Comparison of ENCODE assay signal across 8 mouse cellular contexts in genomic region chr7:19361720-19362119, GRCm38 (mm10). TPM values are rescaled to one million over a fixed set of nuclear protein-coding genes. Genes with fewer than 3 reads are reported as not detected.
A peak's percentile ranks its signal among the peaks of the same experiment; 100 is the strongest.
DNase-seq lines count a peak whose midpoint lies in the region; ATAC-seq and TF ChIP-seq lines count a peak whose summit lies in the region.

No protein-coding gene starts in this region.

- peaks cover 47% of the 10 kb centered on the region for H3K79me2 ChIP-seq in C2C12 (ENCODE audit: control insufficient read depth, insufficient read depth)

- no peak for ATAC-seq in embryonic facial prominence, embryonic 12.5 days (ENCODE audit: insufficient number of reproducible peaks, insufficient read depth, low FRiP score, low TSS enrichment)
- no peak for ATAC-seq in heart, embryonic 11.5 days (replicated peaks; ENCODE audit: insufficient number of reproducible peaks, low FRiP score, low TSS enrichment)
- ATAC-seq in kidney, embryonic 14.5 days (ENCODE audit: low FRiP score, low TSS enrichment), result peak; percentile 0; the same call in 1 of the 2 replicates
- ATAC-seq in liver, embryonic 13.5 days (ENCODE audit: low read depth), result no peak

- H3K4me3 ChIP-seq in C2C12 (ENCODE audit: insufficient read depth, poor library complexity, severe bottlenecking), result peak overlapping the region; percentile 61
- H3K4me3 ChIP-seq in embryonic facial prominence, embryonic 12.5 days, result peak overlapping the region; percentile 68
- peak overlapping the region; percentile 71 for H3K4me3 ChIP-seq in heart, embryonic 11.5 days (ENCODE audit: low read depth, low read length)
- H3K4me3 ChIP-seq in kidney, embryonic 14.5 days (ENCODE audit: low read length), result peak overlapping the region; percentile 82
- peak overlapping the region; percentile 73 for H3K4me3 ChIP-seq in liver, embryonic 13.5 days (replicated peaks)

- H3ac ChIP-seq in C2C12 (ENCODE audit: control insufficient read depth, insufficient read length, low read depth), result peak overlapping the region; percentile 0

- H3K9ac ChIP-seq in embryonic facial prominence, embryonic 12.5 days, result peak overlapping the region; percentile 54
- H3K9ac ChIP-seq in heart, embryonic 11.5 days (ENCODE audit: low read depth, low read length), result peak overlapping the region; percentile 79
- no peak overlapping the region for H3K9ac ChIP-seq in kidney, embryonic 14.5 days (ENCODE audit: low read depth, low read length)
- peak overlapping the region; percentile 78 for H3K9ac ChIP-seq in liver, embryonic 13.5 days

- peaks cover 28% of the 10 kb centered on the region for H3K4me1 ChIP-seq in embryonic facial prominence, embryonic 12.5 days
- peaks cover 30% of the 10 kb centered on the region for H3K4me1 ChIP-seq in heart, embryonic 11.5 days (ENCODE audit: control insufficient read depth, insufficient read depth, low read length)
- 0 out of 2 replicates have a peak, but pooled peaks cover 4% of the 10 kb centered on the region for H3K4me1 ChIP-seq in kidney, embryonic 14.5 days (ENCODE audit: control insufficient read depth, insufficient read depth, low read length)
- H3K4me1 ChIP-seq in liver, embryonic 13.5 days (replicated peaks), result peaks cover 64% of the 10 kb centered on the region

- peaks cover 15% of the 10 kb centered on the region for H3K79me3 ChIP-seq in C2C12 (ENCODE audit: low read depth)

- H3K27me3 ChIP-seq in C2C12 (ENCODE audit: control insufficient read depth, insufficient read depth, insufficient read length), result no peaks in the 10 kb centered on the region
- H3K27me3 ChIP-seq in embryonic facial prominence, embryonic 12.5 days, result peaks cover 15% of the 10 kb centered on the region
- peaks cover 7% of the 10 kb centered on the region; the same call in 1 of the 2 replicates for H3K27me3 ChIP-seq in heart, embryonic 11.5 days (ENCODE audit: control insufficient read depth, insufficient read depth, low read length)
- no peaks in the 10 kb centered on the region for H3K27me3 ChIP-seq in kidney, embryonic 14.5 days (ENCODE audit: control insufficient read depth, insufficient read depth, low read length)
- H3K27me3 ChIP-seq in liver, embryonic 13.5 days, result no peaks in the 10 kb centered on the region

- H3K9me3 ChIP-seq in embryonic facial prominence, embryonic 12.5 days, result no peaks in the 10 kb centered on the region
- H3K9me3 ChIP-seq in heart, embryonic 11.5 days (replicated peaks; ENCODE audit: control insufficient read depth, low read length), result no peaks in the 10 kb centered on the region
- H3K9me3 ChIP-seq in kidney, embryonic 14.5 days (ENCODE audit: control insufficient read depth, low read length), result no peaks in the 10 kb centered on the region
- no peaks in the 10 kb centered on the region for H3K9me3 ChIP-seq in liver, embryonic 13.5 days (replicated peaks)

- WGBS in embryonic facial prominence, embryonic 12.5 days, result 13% methylated on average over 16 of the region's 16 CpGs
- 9% methylated on average over 16 of the region's 16 CpGs for WGBS in heart, embryonic 11.5 days (ENCODE audit: insufficient replicate concordance)
- 13% methylated on average over 16 of the region's 16 CpGs for WGBS in kidney, embryonic 14.5 days
- 8% methylated on average over 16 of the region's 16 CpGs for WGBS in liver, embryonic 13.5 days (ENCODE audit: insufficient replicate concordance)

- H3K36me3 ChIP-seq in C2C12 (ENCODE audit: control insufficient read depth, insufficient read depth), result no peaks in the 10 kb centered on the region
- H3K36me3 ChIP-seq in embryonic facial prominence, embryonic 12.5 days, result peaks cover 13% of the 10 kb centered on the region
- peaks cover 7% of the 10 kb centered on the region for H3K36me3 ChIP-seq in heart, embryonic 11.5 days (ENCODE audit: control insufficient read depth, insufficient read depth, low read length)
- peaks cover 7% of the 10 kb centered on the region; the same call in 1 of the 2 replicates for H3K36me3 ChIP-seq in kidney, embryonic 14.5 days (ENCODE audit: control insufficient read depth, insufficient read depth, low read length)
- peaks cover 13% of the 10 kb centered on the region for H3K36me3 ChIP-seq in liver, embryonic 13.5 days

- H3K4me2 ChIP-seq in embryonic facial prominence, embryonic 12.5 days (replicated peaks), result peak overlapping the region; percentile 89
- H3K4me2 ChIP-seq in heart, embryonic 11.5 days, result peak overlapping the region; percentile 99
- peak overlapping the region; percentile 98 for H3K4me2 ChIP-seq in kidney, embryonic 14.5 days (replicated peaks; ENCODE audit: low read depth, low read length)
- H3K4me2 ChIP-seq in liver, embryonic 13.5 days, result peak overlapping the region; percentile 100

- DNase-seq in adrenal gland, postnatal 10 days, result peak; percentile 87
- peak; percentile 80 for DNase-seq in liver, embryonic 13.5 days
- peak; percentile 92 for DNase-seq in naive thymus-derived CD4-positive, alpha-beta T cell, adult 2 months (ENCODE audit: low read depth)
- peak; percentile 76 for DNase-seq in testis, postnatal 14 days (ENCODE audit: low spot score)

- H3K27ac ChIP-seq in embryonic facial prominence, embryonic 12.5 days, result no peak overlapping the region
- peak overlapping the region; percentile 93 for H3K27ac ChIP-seq in heart, embryonic 11.5 days (ENCODE audit: low read depth, low read length)
- no peak overlapping the region for H3K27ac ChIP-seq in kidney, embryonic 14.5 days (ENCODE audit: low read depth, low read length)
- H3K27ac ChIP-seq in liver, embryonic 13.5 days, result no peak overlapping the region

- TF ChIP-seq CTCF in C2C12 (IDR thresholded peaks at IDR 0.05; ENCODE audit: control insufficient read depth, insufficient read depth, insufficient read length), result peak; percentile 81

TF ChIP-seq in C2C12, 6 proteins besides CTCF, POLR2A, EP300 and RAD21:
- TF ChIP-seq MYOG (IDR thresholded peaks at IDR 0.05; ENCODE audit: control insufficient read depth, extremely low read depth, insufficient read length) (no peak), USF1 (IDR thresholded peaks at IDR 0.05; ENCODE audit: low read depth) (no peak), MYOD1 (IDR thresholded peaks at IDR 0.05; ENCODE audit: control insufficient read depth, insufficient read length, low read depth) (no peak), MAX (IDR thresholded peaks at IDR 0.05) (no peak), CEBPB (IDR thresholded peaks at IDR 0.05; ENCODE audit: low read depth) (no peak), FOSL1 (IDR thresholded peaks at IDR 0.05; ENCODE audit: insufficient read depth, low read length, poor library complexity, severe bottlenecking) (no peak)
TF ChIP-seq in C2C12: peak in this region for 0.

RNA-seq across cellular contexts. Expression of gene Ppp1r13l, which starts 2.2 kb away (rescaled TPM):
- 21.5 TPM for polyA plus RNA-seq in C2C12 (2012; fragmentation: generic; extraction: Trizol)
- 1 to 10 TPM; 5.0 to 6.0 TPM for total RNA-seq in adrenal gland, postnatal 10 days (2021)
- 7.3 and 8.1 TPM in 2 replicates for polyA plus RNA-seq in embryonic facial prominence, embryonic 12.5 days (2016; fragmentation: Nextera tagmentation; extraction: Ambion mirVana)
- 12.4 and 17.6 TPM in 2 replicates for polyA plus RNA-seq in heart, embryonic 11.5 days (2014; fragmentation: Nextera tagmentation; extraction: Ambion mirVana)
- 5.4 and 7.8 TPM in 2 replicates for polyA plus RNA-seq in kidney, embryonic 14.5 days (2014; fragmentation: Nextera tagmentation; extraction: Ambion mirVana)
- 1.1 and 1.2 TPM in 2 replicates for polyA plus RNA-seq in liver, embryonic 13.5 days (2015; fragmentation: Nextera tagmentation; extraction: Ambion mirVana)

RNA-seq across cellular contexts. Expression of gene Cd3eap, which starts 2.4 kb away (rescaled TPM):
- polyA plus RNA-seq in C2C12 (2012; fragmentation: generic; extraction: Trizol), result 25.6 TPM
- 10 to 100 TPM; 11.5 to 11.7 TPM for total RNA-seq in adrenal gland, postnatal 10 days (2021)
- polyA plus RNA-seq in embryonic facial prominence, embryonic 12.5 days (2016; fragmentation: Nextera tagmentation; extraction: Ambion mirVana), result 27.1 and 28.0 TPM in 2 replicates
- 17.6 and 18.9 TPM in 2 replicates for polyA plus RNA-seq in heart, embryonic 11.5 days (2014; fragmentation: Nextera tagmentation; extraction: Ambion mirVana)
- 21.9 and 26.8 TPM in 2 replicates for polyA plus RNA-seq in kidney, embryonic 14.5 days (2014; fragmentation: Nextera tagmentation; extraction: Ambion mirVana)
- 15.0 and 16.3 TPM in 2 replicates for polyA plus RNA-seq in liver, embryonic 13.5 days (2015; fragmentation: Nextera tagmentation; extraction: Ambion mirVana)

RNA-seq across cellular contexts. Expression of gene Ercc1, which starts 17.1 kb away (rescaled TPM):
- polyA plus RNA-seq in C2C12 (2012; fragmentation: generic; extraction: Trizol), result 151 TPM
- total RNA-seq in adrenal gland, postnatal 10 days (2021), result 10 to 100 TPM; 37.1 to 41.3 TPM
- polyA plus RNA-seq in embryonic facial prominence, embryonic 12.5 days (2016; fragmentation: Nextera tagmentation; extraction: Ambion mirVana), result 92.3 and 94.5 TPM in 2 replicates
- 72.5 and 74.5 TPM in 2 replicates for polyA plus RNA-seq in heart, embryonic 11.5 days (2014; fragmentation: Nextera tagmentation; extraction: Ambion mirVana)
- 95.2 and 102 TPM in 2 replicates for polyA plus RNA-seq in kidney, embryonic 14.5 days (2014; fragmentation: Nextera tagmentation; extraction: Ambion mirVana)
- polyA plus RNA-seq in liver, embryonic 13.5 days (2015; fragmentation: Nextera tagmentation; extraction: Ambion mirVana), result 19.1 and 21.0 TPM in 2 replicates

RNA-seq across cellular contexts. Expression of gene Ercc2, which starts 20.1 kb away (rescaled TPM):
- polyA plus RNA-seq in C2C12 (2012; fragmentation: generic; extraction: Trizol), result 9.7 TPM
- total RNA-seq in adrenal gland, postnatal 10 days (2021), result 10 to 100 TPM; 18.8 to 29.0 TPM
- polyA plus RNA-seq in embryonic facial prominence, embryonic 12.5 days (2016; fragmentation: Nextera tagmentation; extraction: Ambion mirVana), result 19.9 and 23.2 TPM in 2 replicates
- 6.1 and 6.6 TPM in 2 replicates for polyA plus RNA-seq in heart, embryonic 11.5 days (2014; fragmentation: Nextera tagmentation; extraction: Ambion mirVana)
- 11.9 and 12.6 TPM in 2 replicates for polyA plus RNA-seq in kidney, embryonic 14.5 days (2014; fragmentation: Nextera tagmentation; extraction: Ambion mirVana)
- 8.6 and 9.9 TPM in 2 replicates for polyA plus RNA-seq in liver, embryonic 13.5 days (2015; fragmentation: Nextera tagmentation; extraction: Ambion mirVana)

RNA-seq across cellular contexts. Expression of gene Klc3, which starts 42.2 kb away (rescaled TPM):
- 4.3 TPM for polyA plus RNA-seq in C2C12 (2012; fragmentation: generic; extraction: Trizol)
- total RNA-seq in adrenal gland, postnatal 10 days (2021), result 1 to 10 TPM; 1.4 to 1.7 TPM
- polyA plus RNA-seq in embryonic facial prominence, embryonic 12.5 days (2016; fragmentation: Nextera tagmentation; extraction: Ambion mirVana), result 10.6 and 10.7 TPM in 2 replicates
- polyA plus RNA-seq in heart, embryonic 11.5 days (2014; fragmentation: Nextera tagmentation; extraction: Ambion mirVana), result 2.2 and 3.7 TPM in 2 replicates
- 5.7 and 6.7 TPM in 2 replicates for polyA plus RNA-seq in kidney, embryonic 14.5 days (2014; fragmentation: Nextera tagmentation; extraction: Ambion mirVana)
- polyA plus RNA-seq in liver, embryonic 13.5 days (2015; fragmentation: Nextera tagmentation; extraction: Ambion mirVana), result 0.31 and 0.70 TPM in 2 replicates
